9 mouse cellular contexts compared by ENCODE assay signal in the genomic region with DNA sequence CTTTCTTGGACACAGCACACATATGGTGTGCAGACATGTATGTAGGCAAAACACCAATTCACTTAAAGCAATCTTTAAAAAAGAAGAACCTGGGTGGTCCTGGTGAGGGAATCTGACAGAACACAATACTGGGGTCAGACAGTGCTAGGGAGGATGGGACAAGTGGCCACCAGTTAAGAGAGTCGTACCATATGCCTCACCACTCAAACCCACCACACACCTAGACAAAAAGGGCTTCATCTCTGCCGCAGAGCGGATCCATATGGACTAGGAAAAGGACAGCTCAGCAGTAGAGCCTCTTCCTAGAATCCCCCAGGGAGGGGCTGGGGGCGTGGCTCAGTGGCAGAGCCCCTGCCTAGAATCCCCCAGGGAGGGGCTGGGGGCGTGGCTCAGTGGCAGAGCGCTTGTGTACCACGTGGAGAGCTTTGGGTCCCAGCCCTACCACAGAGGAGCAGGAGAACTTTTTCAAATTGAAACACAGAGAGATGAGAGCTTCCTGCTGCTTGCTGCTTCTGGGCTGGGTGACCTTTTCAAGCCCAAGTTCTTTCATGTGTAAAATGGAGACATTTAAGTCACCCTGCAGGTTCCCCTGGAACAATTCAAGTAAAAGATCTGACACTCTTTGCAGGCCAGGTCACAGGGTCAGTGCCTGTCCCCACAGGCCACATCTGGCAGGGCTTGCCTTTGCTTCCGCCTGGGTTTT. TPM values are rescaled to one million over a fixed set of nuclear protein-coding genes. Genes with fewer than 3 reads are reported as not detected.
DNase-seq lines count a peak whose midpoint lies in the region; ATAC-seq and TF ChIP-seq lines count a peak whose summit lies in the region.
"Had no signal": no experiment of that assay in that cellular context is flagged by ENCODE, and none has a peak within 500 bp of the region (broad histone marks: within the 10 kb centered on the region; RNA-seq: fewer than 3 reads in every experiment).

No protein-coding gene starts in this region.

- no peak overlapping the region for H3K27ac ChIP-seq in liver, postnatal 0 days (ENCODE audit: low read depth)
- H3K27ac ChIP-seq in embryonic facial prominence, embryonic 14.5 days (replicated peaks; ENCODE audit: low read depth, low read length) = peak overlapping the region; percentile 70
- H3K27ac ChIP-seq: liver, embryonic 14.5 days had no signal

- 29% methylated on average over 8 of the region's 8 CpGs for WGBS in liver, postnatal 0 days (ENCODE audit: insufficient replicate concordance)
- WGBS in embryonic facial prominence, embryonic 14.5 days = 8% methylated on average over 7 of the region's 8 CpGs

- peaks cover 21% of the 10 kb centered on the region for H3K4me1 ChIP-seq in liver, postnatal 0 days (ENCODE audit: insufficient read depth)
- H3K4me1 ChIP-seq in embryonic facial prominence, embryonic 14.5 days (ENCODE audit: control insufficient read depth, insufficient read depth, low read length) = peaks cover 7% of the 10 kb centered on the region; the same call in 1 of the 2 replicates

- peak; percentile 37 for DNase-seq in liver
- no peak for DNase-seq in liver, postnatal 0 days
- peak; percentile 74 for DNase-seq in adrenal gland, postnatal 14 days
- DNase-seq in embryonic facial prominence, embryonic 14.5 days (ENCODE audit: low spot score) = no peak
- DNase-seq in lung, postnatal 10 days = peak; percentile 73
- DNase-seq in gastrocnemius, adult 8-10 months (ENCODE audit: low spot score in 2 of 2) = no peak
- DNase-seq in left cerebral cortex, postnatal 14 days (ENCODE audit: low spot score in 2 of 2) = no peak

- no peak overlapping the region for H3K4me2 ChIP-seq in liver, postnatal 0 days (ENCODE audit: low read depth, low read length)
- H3K4me2 ChIP-seq in embryonic facial prominence, embryonic 14.5 days (ENCODE audit: low read depth, low read length) = no peak overlapping the region

- no peaks in the 10 kb centered on the region for H3K9me3 ChIP-seq in liver, postnatal 0 days (ENCODE audit: low read length)
- H3K9me3 ChIP-seq in embryonic facial prominence, embryonic 14.5 days (ENCODE audit: control insufficient read depth, low read length) = no peaks in the 10 kb centered on the region

- H3K27me3 ChIP-seq in liver, postnatal 0 days (ENCODE audit: insufficient read depth, low read length) = no peaks in the 10 kb centered on the region
- H3K27me3 ChIP-seq in embryonic facial prominence, embryonic 14.5 days (replicated peaks; ENCODE audit: control insufficient read depth, insufficient read depth, low read length) = no peaks in the 10 kb centered on the region

- H3K36me3 ChIP-seq in liver, postnatal 0 days (replicated peaks; ENCODE audit: insufficient read depth, low read length) = peaks cover 7% of the 10 kb centered on the region
- H3K36me3 ChIP-seq in embryonic facial prominence, embryonic 14.5 days (ENCODE audit: control insufficient read depth, insufficient read depth, low read length) = peaks cover 40% of the 10 kb centered on the region

- intact Hi-C loops in left cerebral cortex, postnatal 14 days (cut with DNase I) = no loop called here

- no peak for ATAC-seq in liver, postnatal 0 days
- peak; percentile 54 for ATAC-seq in embryonic facial prominence, embryonic 14.5 days (ENCODE audit: low read depth)
- ATAC-seq in erythroid progenitor cell, adult 5-6 weeks (replicated peaks; ENCODE audit: low FRiP score, poor library complexity, severe bottlenecking) = no peak

- H3K4me3 ChIP-seq in liver, postnatal 0 days (ENCODE audit: low read depth, low read length) = no peak overlapping the region
- no peak overlapping the region for H3K4me3 ChIP-seq in embryonic facial prominence, embryonic 14.5 days (ENCODE audit: low read depth, low read length)

- no peak overlapping the region for H3K9ac ChIP-seq in liver, postnatal 0 days (replicated peaks)
- no peak overlapping the region; the same call in 1 of the 2 replicates for H3K9ac ChIP-seq in embryonic facial prominence, embryonic 14.5 days (ENCODE audit: low read depth, low read length)
- H3K9ac ChIP-seq: liver, embryonic 14.5 days had no signal

- no peak for TF ChIP-seq EP300 in liver, postnatal 0 days (IDR thresholded peaks at IDR 0.05; ENCODE audit: low read depth)

- no peak for TF ChIP-seq CTCF in liver, postnatal 0 days (IDR thresholded peaks at IDR 0.05; ENCODE audit: low read depth)

RNA-seq across cellular contexts. Expression of gene Nectin2, which starts 8.8 kb away (rescaled TPM):
- polyA plus RNA-seq in liver, postnatal 0 days (2015; fragmentation: Nextera tagmentation; extraction: Ambion mirVana) = 51.0 and 51.3 TPM in 2 replicates
- total RNA-seq in adrenal gland, postnatal 14 days (2021) = 90.1 and 94.7 TPM in 2 replicates
- polyA plus RNA-seq in embryonic facial prominence, embryonic 14.5 days (2014; fragmentation: Nextera tagmentation; extraction: Ambion mirVana) = 55.2 and 62.0 TPM in 2 replicates
- 1 to 10 TPM; 1.0 to 1.8 (median 1.5) TPM for total RNA-seq in gastrocnemius, adult 8-10 months (2022)
- not detected in 2 replicates for total RNA-seq in erythroid progenitor cell, adult 5-6 weeks (2015; ENCODE audit: low replicate concordance)
- 0.64 TPM in 1 of 2 replicates, not detected in the other for total RNA-seq in erythroid progenitor cell, adult 5-6 weeks (2017; ENCODE audit: low replicate concordance)
- total RNA-seq in left cerebral cortex, postnatal 14 days (2021) = 10 to 100 TPM; 11.6 to 15.2 TPM

RNA-seq across cellular contexts. Expression of gene Tomm40, which starts 26.2 kb away (rescaled TPM):
- 81.5 and 83.6 TPM in 2 replicates for polyA plus RNA-seq in liver, postnatal 0 days (2015; fragmentation: Nextera tagmentation; extraction: Ambion mirVana)
- total RNA-seq in adrenal gland, postnatal 14 days (2021) = 136 and 145 TPM in 2 replicates
- polyA plus RNA-seq in embryonic facial prominence, embryonic 14.5 days (2014; fragmentation: Nextera tagmentation; extraction: Ambion mirVana) = 114 and 125 TPM in 2 replicates
- 10 to 100 TPM; 44.3 to 48.3 (median 46.0) TPM for total RNA-seq in gastrocnemius, adult 8-10 months (2022)
- 14.7 and 16.9 TPM in 2 replicates for total RNA-seq in erythroid progenitor cell, adult 5-6 weeks (2015; ENCODE audit: low replicate concordance)
- 8.9 and 10.4 TPM in 2 replicates for total RNA-seq in erythroid progenitor cell, adult 5-6 weeks (2017; ENCODE audit: low replicate concordance)
- 100 to 1,000 TPM; 104 to 120 TPM for total RNA-seq in left cerebral cortex, postnatal 14 days (2021)

RNA-seq across cellular contexts. Expression of gene Bcam, which starts 29.3 kb away (rescaled TPM):
- polyA plus RNA-seq in liver, postnatal 0 days (2015; fragmentation: Nextera tagmentation; extraction: Ambion mirVana) = 8.8 and 9.3 TPM in 2 replicates
- total RNA-seq in adrenal gland, postnatal 14 days (2021) = 59.8 and 70.8 TPM in 2 replicates
- polyA plus RNA-seq in embryonic facial prominence, embryonic 14.5 days (2014; fragmentation: Nextera tagmentation; extraction: Ambion mirVana) = 101 and 114 TPM in 2 replicates
- 10 to 100 TPM; 16.7 to 24.4 (median 18.0) TPM for total RNA-seq in gastrocnemius, adult 8-10 months (2022)
- total RNA-seq in erythroid progenitor cell, adult 5-6 weeks (2015; ENCODE audit: low replicate concordance) = not detected in 2 replicates
- not detected in 2 replicates for total RNA-seq in erythroid progenitor cell, adult 5-6 weeks (2017; ENCODE audit: low replicate concordance)
- total RNA-seq in left cerebral cortex, postnatal 14 days (2021) = 10 to 100 TPM; 10.7 to 11.0 TPM

RNA-seq across cellular contexts. Expression of gene Apoe, which starts 42.5 kb away (rescaled TPM):
- 20,006 and 20,209 TPM in 2 replicates for polyA plus RNA-seq in liver, postnatal 0 days (2015; fragmentation: Nextera tagmentation; extraction: Ambion mirVana)
- total RNA-seq in adrenal gland, postnatal 14 days (2021) = 972 and 3,675 TPM in 2 replicates
- 482 and 510 TPM in 2 replicates for polyA plus RNA-seq in embryonic facial prominence, embryonic 14.5 days (2014; fragmentation: Nextera tagmentation; extraction: Ambion mirVana)
- total RNA-seq in gastrocnemius, adult 8-10 months (2022) = 10 to 100 TPM; 18.8 to 67.9 (median 47.9) TPM
- 49.9 and 66.0 TPM in 2 replicates for total RNA-seq in erythroid progenitor cell, adult 5-6 weeks (2015; ENCODE audit: low replicate concordance)
- total RNA-seq in erythroid progenitor cell, adult 5-6 weeks (2017; ENCODE audit: low replicate concordance) = 260 and 282 TPM in 2 replicates
- total RNA-seq in left cerebral cortex, postnatal 14 days (2021) = 1,000 to 10,000 TPM; 1,873 to 2,039 TPM

RNA-seq across cellular contexts. Expression of gene Apoc1, which starts 49.0 kb away (rescaled TPM):
- 5,234 and 5,457 TPM in 2 replicates for polyA plus RNA-seq in liver, postnatal 0 days (2015; fragmentation: Nextera tagmentation; extraction: Ambion mirVana)
- 845 and 1,967 TPM in 2 replicates for total RNA-seq in adrenal gland, postnatal 14 days (2021)
- 16.1 and 19.0 TPM in 2 replicates for polyA plus RNA-seq in embryonic facial prominence, embryonic 14.5 days (2014; fragmentation: Nextera tagmentation; extraction: Ambion mirVana)
- total RNA-seq in gastrocnemius, adult 8-10 months (2022) = 1 to 10 TPM in 2 of 4 experiments, not detected in 2; 1.1 to 2.1 TPM
- total RNA-seq in erythroid progenitor cell, adult 5-6 weeks (2015; ENCODE audit: low replicate concordance) = 28.1 TPM in 1 of 2 replicates, not detected in the other
- not detected in 2 replicates for total RNA-seq in erythroid progenitor cell, adult 5-6 weeks (2017; ENCODE audit: low replicate concordance)
- 1 to 10 TPM; 2.2 to 3.3 TPM for total RNA-seq in left cerebral cortex, postnatal 14 days (2021)

Comparison
In these comparisons a context has a peak if more than half of its experiments do, and no peak if none do; other contexts are left out.
1. DNase-seq: peak in liver (single experiment), adrenal gland, postnatal 14 days (single experiment) and lung, postnatal 10 days (single experiment); none in liver, postnatal 0 days (single experiment), embryonic facial prominence, embryonic 14.5 days (single experiment), gastrocnemius, adult 8-10 months (0 of 2) and left cerebral cortex, postnatal 14 days (0 of 2).
2. RNA of gene Nectin2, which starts 8.8 kb away (total RNA-seq): 90.1 to 94.7 TPM in adrenal gland, postnatal 14 days and 11.6 to 15.2 TPM in left cerebral cortex, postnatal 14 days; 1.0 to 1.8 TPM in gastrocnemius, adult 8-10 months and 0.64 TPM in erythroid progenitor cell, adult 5-6 weeks; every median in the first group is over 4 times any median in the second.
3. RNA of gene Bcam, which starts 29.3 kb away (total RNA-seq): 59.8 to 70.8 TPM in adrenal gland, postnatal 14 days, 16.7 to 24.4 TPM in gastrocnemius, adult 8-10 months and 10.7 to 11.0 TPM in left cerebral cortex, postnatal 14 days; not detected in erythroid progenitor cell, adult 5-6 weeks; every median in the first group is over 10 times any median in the second.